Mouse (Mus musculus): ENCODE data around the gene Serpina12. TPM values are rescaled to one million over a fixed set of nuclear protein-coding genes. Genes with fewer than 3 reads are reported as not detected.

Gene Serpina12
- total RNA-seq (2017): not detected in 2 replicates

- ATAC-seq (replicated peaks in 1 of 2; ENCODE audit: insufficient read depth in 1 of 2, low FRiP score in 2 of 2, low TSS enrichment in 1 of 2, low read depth in 1 of 2, poor library complexity in 2 of 2, severe bottlenecking in 2 of 2): no peak
These were observed at the start of gene Serpina12 for GRCm38 (mm10) chr12:104044343-104044742. Gene Serpina12, minus strand, starts transcription at chr12:104044443.

- ATAC-seq (replicated peaks in 1 of 2; ENCODE audit: insufficient read depth in 1 of 2, low FRiP score in 2 of 2, low TSS enrichment in 1 of 2, low read depth in 1 of 2, poor library complexity in 2 of 2, severe bottlenecking in 2 of 2): no peak
These were observed 47.1 kb upstream of the Serpina12 start for GRCm38 (mm10) chr12:104091303-104091702.

- no peak for ATAC-seq (replicated peaks in 1 of 2; ENCODE audit: insufficient read depth in 1 of 2, low FRiP score in 2 of 2, low TSS enrichment in 1 of 2, low read depth in 1 of 2, poor library complexity in 2 of 2, severe bottlenecking in 2 of 2)
These were observed 45.9 kb upstream of the Serpina12 start for GRCm38 (mm10) chr12:104090119-104090518.

GRCm38 (mm10) chr12:104072286-104072685, 28.0 kb upstream of the Serpina12 start:
- ATAC-seq (replicated peaks in 1 of 2; ENCODE audit: insufficient read depth in 1 of 2, low FRiP score in 2 of 2, low TSS enrichment in 1 of 2, low read depth in 1 of 2, poor library complexity in 2 of 2, severe bottlenecking in 2 of 2): no peak

- no peak for ATAC-seq (replicated peaks in 1 of 2; ENCODE audit: insufficient read depth in 1 of 2, low FRiP score in 2 of 2, low TSS enrichment in 1 of 2, low read depth in 1 of 2, poor library complexity in 2 of 2, severe bottlenecking in 2 of 2)
These were observed 27.5 kb upstream of the Serpina12 start for GRCm38 (mm10) chr12:104071708-104072107.

GRCm38 (mm10) chr12:104069620-104070019, 25.4 kb upstream of the Serpina12 start:
- ATAC-seq (replicated peaks in 1 of 2; ENCODE audit: insufficient read depth in 1 of 2, low FRiP score in 2 of 2, low TSS enrichment in 1 of 2, low read depth in 1 of 2, poor library complexity in 2 of 2, severe bottlenecking in 2 of 2): peak; percentile 49 to 69

- ATAC-seq (replicated peaks in 1 of 2; ENCODE audit: insufficient read depth in 1 of 2, low FRiP score in 2 of 2, low TSS enrichment in 1 of 2, low read depth in 1 of 2, poor library complexity in 2 of 2, severe bottlenecking in 2 of 2): peak; percentile 71 to 79
These were observed 23.3 kb upstream of the Serpina12 start for GRCm38 (mm10) chr12:104067549-104067948.

GRCm38 (mm10) chr12:104066241-104066640, 22.0 kb upstream of the Serpina12 start:
- peak; percentile 49 to 51 for ATAC-seq (replicated peaks in 1 of 2; ENCODE audit: insufficient read depth in 1 of 2, low FRiP score in 2 of 2, low TSS enrichment in 1 of 2, low read depth in 1 of 2, poor library complexity in 2 of 2, severe bottlenecking in 2 of 2)

- ATAC-seq (replicated peaks in 1 of 2; ENCODE audit: insufficient read depth in 1 of 2, low FRiP score in 2 of 2, low TSS enrichment in 1 of 2, low read depth in 1 of 2, poor library complexity in 2 of 2, severe bottlenecking in 2 of 2): no peak
These were observed 20.8 kb upstream of the Serpina12 start for GRCm38 (mm10) chr12:104064996-104065395.

GRCm38 (mm10) chr12:104064532-104064931, 20.3 kb upstream of the Serpina12 start:
- ATAC-seq (replicated peaks in 1 of 2; ENCODE audit: insufficient read depth in 1 of 2, low FRiP score in 2 of 2, low TSS enrichment in 1 of 2, low read depth in 1 of 2, poor library complexity in 2 of 2, severe bottlenecking in 2 of 2): no peak

- peak; percentile 88 for ATAC-seq (replicated peaks in 1 of 2; ENCODE audit: insufficient read depth in 1 of 2, low FRiP score in 2 of 2, low TSS enrichment in 1 of 2, low read depth in 1 of 2, poor library complexity in 2 of 2, severe bottlenecking in 2 of 2)
These were observed 17.6 kb upstream of the Serpina12 start for GRCm38 (mm10) chr12:104061862-104062261.

- no peak for ATAC-seq (replicated peaks in 1 of 2; ENCODE audit: insufficient read depth in 1 of 2, low FRiP score in 2 of 2, low TSS enrichment in 1 of 2, low read depth in 1 of 2, poor library complexity in 2 of 2, severe bottlenecking in 2 of 2)
These were observed 15.9 kb upstream of the Serpina12 start for GRCm38 (mm10) chr12:104060126-104060525.

GRCm38 (mm10) chr12:104057531-104057930, 13.3 kb upstream of the Serpina12 start:
- no peak for ATAC-seq (replicated peaks in 1 of 2; ENCODE audit: insufficient read depth in 1 of 2, low FRiP score in 2 of 2, low TSS enrichment in 1 of 2, low read depth in 1 of 2, poor library complexity in 2 of 2, severe bottlenecking in 2 of 2)

- peak; percentile 33 to 43; a peak in 3 of 4 replicates for ATAC-seq (replicated peaks in 1 of 2; ENCODE audit: insufficient read depth in 1 of 2, low FRiP score in 2 of 2, low TSS enrichment in 1 of 2, low read depth in 1 of 2, poor library complexity in 2 of 2, severe bottlenecking in 2 of 2)
These were observed 12.8 kb upstream of the Serpina12 start for GRCm38 (mm10) chr12:104057050-104057449.

GRCm38 (mm10) chr12:104055755-104056154, 11.5 kb upstream of the Serpina12 start:
- no peak for ATAC-seq (replicated peaks in 1 of 2; ENCODE audit: insufficient read depth in 1 of 2, low FRiP score in 2 of 2, low TSS enrichment in 1 of 2, low read depth in 1 of 2, poor library complexity in 2 of 2, severe bottlenecking in 2 of 2)

GRCm38 (mm10) chr12:104053995-104054394, 9.8 kb upstream of the Serpina12 start:
- no peak for ATAC-seq (replicated peaks in 1 of 2; ENCODE audit: insufficient read depth in 1 of 2, low FRiP score in 2 of 2, low TSS enrichment in 1 of 2, low read depth in 1 of 2, poor library complexity in 2 of 2, severe bottlenecking in 2 of 2)

- no peak for ATAC-seq (replicated peaks in 1 of 2; ENCODE audit: insufficient read depth in 1 of 2, low FRiP score in 2 of 2, low TSS enrichment in 1 of 2, low read depth in 1 of 2, poor library complexity in 2 of 2, severe bottlenecking in 2 of 2)
These were observed 1.5 kb upstream of the Serpina12 start for GRCm38 (mm10) chr12:104045713-104046112.

GRCm38 (mm10) chr12:104042753-104043152, 1.5 kb downstream of the Serpina12 start:
- no peak for ATAC-seq (replicated peaks in 1 of 2; ENCODE audit: insufficient read depth in 1 of 2, low FRiP score in 2 of 2, low TSS enrichment in 1 of 2, low read depth in 1 of 2, poor library complexity in 2 of 2, severe bottlenecking in 2 of 2)

GRCm38 (mm10) chr12:104041401-104041800, 2.8 kb downstream of the Serpina12 start:
- ATAC-seq (replicated peaks in 1 of 2; ENCODE audit: insufficient read depth in 1 of 2, low FRiP score in 2 of 2, low TSS enrichment in 1 of 2, low read depth in 1 of 2, poor library complexity in 2 of 2, severe bottlenecking in 2 of 2): no peak

GRCm38 (mm10) chr12:104038181-104038580, 6.1 kb downstream of the Serpina12 start:
- ATAC-seq (replicated peaks in 1 of 2; ENCODE audit: insufficient read depth in 1 of 2, low FRiP score in 2 of 2, low TSS enrichment in 1 of 2, low read depth in 1 of 2, poor library complexity in 2 of 2, severe bottlenecking in 2 of 2): no peak
